Mouse (Mus musculus): ENCODE measurements around the gene Isl2. TPM values are rescaled to one million over a fixed set of nuclear protein-coding genes. Genes with fewer than 3 reads are reported as not detected.

Gene Isl2
- polyA plus RNA-seq, 1 experiment: not detected

- H3K4me3 ChIP-seq (replicated peaks; ENCODE audit: control insufficient read depth, low read depth, low read length): no peak overlapping the region
- WGBS: 50% methylated on average over 1 of the region's 1 CpGs
- H3K27ac ChIP-seq (ENCODE audit: control insufficient read depth, insufficient read depth, low read depth, low read length, poor library complexity): no peak overlapping the region
- TF ChIP-seq CTCF (IDR thresholded peaks at IDR 0.05; ENCODE audit: control insufficient read depth, insufficient read depth, low read length) (no peak), POLR2A (IDR thresholded peaks at IDR 0.05; ENCODE audit: borderline replicate concordance, control insufficient read depth, low read depth, low read length) (no peak)
- H3K4me1 ChIP-seq (ENCODE audit: control insufficient read depth, insufficient read depth, low read length): no peaks in the 10 kb centered on the region
Measured at GRCm38 (mm10) chr9:55560960-55561359, 22.5 kb downstream of the Isl2 start.

DNA sequence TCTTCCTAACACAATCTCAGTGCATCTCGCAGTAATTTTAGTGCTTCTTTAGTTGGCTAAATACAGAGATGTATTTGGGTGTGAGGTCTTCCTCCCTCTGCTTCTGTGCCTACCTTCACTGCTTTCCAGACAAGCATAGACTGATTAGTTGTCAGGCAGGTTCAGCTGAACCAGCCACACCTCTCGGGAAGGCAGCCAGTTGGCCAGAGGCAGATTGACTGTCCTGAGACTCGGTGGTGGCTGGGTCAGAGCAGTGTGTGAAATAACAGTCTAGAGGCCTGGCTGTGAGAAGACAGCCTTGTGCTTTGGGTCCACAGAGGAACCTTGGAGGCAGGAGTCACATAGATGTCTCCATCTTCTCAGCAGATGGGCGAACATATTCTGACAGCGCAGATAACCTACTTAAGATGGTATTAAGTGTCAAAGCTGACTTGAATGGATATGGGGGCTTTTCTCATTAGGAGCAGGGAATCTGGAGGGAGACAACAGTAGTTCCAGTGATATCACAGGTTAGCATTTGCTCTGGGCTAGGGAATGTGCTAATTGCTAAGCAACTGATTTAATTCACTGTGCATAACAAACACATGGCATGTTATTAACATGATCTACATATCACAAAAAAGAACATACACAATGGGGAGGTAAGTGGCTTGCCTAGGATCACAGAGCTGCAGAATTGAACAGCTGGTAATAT, 30.1 kb downstream of the Isl2 start:
- TF ChIP-seq CTCF (IDR thresholded peaks at IDR 0.05; ENCODE audit: control insufficient read depth, insufficient read depth, low read length) (no peak), POLR2A (IDR thresholded peaks at IDR 0.05; ENCODE audit: borderline replicate concordance, control insufficient read depth, low read depth, low read length) (no peak)
- no peak overlapping the region for H3K27ac ChIP-seq (ENCODE audit: control insufficient read depth, insufficient read depth, low read depth, low read length, poor library complexity)
- 85% methylated on average over 5 of the region's 5 CpGs for WGBS
- no peaks in the 10 kb centered on the region for H3K4me1 ChIP-seq (ENCODE audit: control insufficient read depth, insufficient read depth, low read length)
- no peak overlapping the region for H3K4me3 ChIP-seq (replicated peaks; ENCODE audit: control insufficient read depth, low read depth, low read length)

DNA sequence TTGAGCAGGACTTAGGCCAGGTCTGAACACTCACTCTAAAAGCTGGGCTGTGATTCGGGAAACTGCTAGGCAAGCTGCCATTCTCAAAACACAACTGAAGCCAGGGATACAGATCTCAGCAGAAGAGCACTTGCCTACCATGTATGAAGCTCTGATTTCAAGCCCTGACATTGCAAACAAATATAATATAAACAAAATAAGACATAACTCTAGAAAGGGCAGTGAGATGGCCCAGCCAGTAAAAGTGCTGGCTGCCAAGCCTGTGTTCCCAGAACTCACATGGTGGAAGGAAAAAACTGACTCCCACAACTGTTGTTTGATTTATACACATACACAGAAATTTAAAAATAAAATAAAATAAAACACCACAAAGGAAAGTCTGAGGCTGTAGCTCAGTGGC, 32.6 kb downstream of the Isl2 start:
- 76% methylated on average over 1 of the region's 1 CpGs for WGBS
- Histone ChIP-seq H3K4me3 (replicated peaks; ENCODE audit: control insufficient read depth, low read depth, low read length) (no peak overlapping the region), H3K27ac (ENCODE audit: control insufficient read depth, insufficient read depth, low read depth, low read length, poor library complexity) (no peak overlapping the region), H3K4me1 (ENCODE audit: control insufficient read depth, insufficient read depth, low read length) (no peaks in the 10 kb centered on the region)
- TF ChIP-seq CTCF (IDR thresholded peaks at IDR 0.05; ENCODE audit: control insufficient read depth, insufficient read depth, low read length) (no peak), POLR2A (IDR thresholded peaks at IDR 0.05; ENCODE audit: borderline replicate concordance, control insufficient read depth, low read depth, low read length) (no peak)

GRCm38 (mm10) chr9:55576571-55576970, 38.1 kb downstream of the Isl2 start:
- Histone ChIP-seq H3K4me1 (ENCODE audit: control insufficient read depth, insufficient read depth, low read length) (no peaks in the 10 kb centered on the region; the same call in 1 of the 2 replicates), H3K4me3 (replicated peaks; ENCODE audit: control insufficient read depth, low read depth, low read length) (no peak overlapping the region), H3K27ac (ENCODE audit: control insufficient read depth, insufficient read depth, low read depth, low read length, poor library complexity) (no peak overlapping the region)
- TF ChIP-seq CTCF (IDR thresholded peaks at IDR 0.05; ENCODE audit: control insufficient read depth, insufficient read depth, low read length): no peak
- TF ChIP-seq POLR2A (IDR thresholded peaks at IDR 0.05; ENCODE audit: borderline replicate concordance, control insufficient read depth, low read depth, low read length): no peak
- 73% methylated on average over 1 of the region's 1 CpGs for WGBS

- 80% methylated on average over 3 of the region's 3 CpGs for WGBS
- Histone ChIP-seq H3K4me3 (replicated peaks; ENCODE audit: control insufficient read depth, low read depth, low read length) (no peak overlapping the region), H3K4me1 (ENCODE audit: control insufficient read depth, insufficient read depth, low read length) (no peaks in the 10 kb centered on the region; the same call in 1 of the 2 replicates), H3K27ac (ENCODE audit: control insufficient read depth, insufficient read depth, low read depth, low read length, poor library complexity) (no peak overlapping the region)
- no peak for TF ChIP-seq POLR2A (IDR thresholded peaks at IDR 0.05; ENCODE audit: borderline replicate concordance, control insufficient read depth, low read depth, low read length)
- no peak for TF ChIP-seq CTCF (IDR thresholded peaks at IDR 0.05; ENCODE audit: control insufficient read depth, insufficient read depth, low read length)
Measured at GRCm38 (mm10) chr9:55581414-55581813, 42.9 kb downstream of the Isl2 start.

- TF ChIP-seq POLR2A (IDR thresholded peaks at IDR 0.05; ENCODE audit: borderline replicate concordance, control insufficient read depth, low read depth, low read length) (no peak), CTCF (IDR thresholded peaks at IDR 0.05; ENCODE audit: control insufficient read depth, insufficient read depth, low read length) (no peak)
- Histone ChIP-seq H3K4me1 (ENCODE audit: control insufficient read depth, insufficient read depth, low read length) (no peaks in the 10 kb centered on the region), H3K4me3 (replicated peaks; ENCODE audit: control insufficient read depth, low read depth, low read length) (no peak overlapping the region), H3K27ac (ENCODE audit: control insufficient read depth, insufficient read depth, low read depth, low read length, poor library complexity) (no peak overlapping the region)
- WGBS: 91% methylated on average over 6 of the region's 6 CpGs
Measured at GRCm38 (mm10) chr9:55586141-55586540, 47.7 kb downstream of the Isl2 start.

Other genes starting within 250 kb of the Isl2 start
- gene Nrg4, start 211.8 kb upstream of the Isl2 start, polyA plus RNA-seq (2011; ENCODE audit: insufficient read depth, insufficient read length, low replicate concordance, missing spikeins): 1.2 and 1.8 TPM in 2 replicates
- gene Tmem266, start 211.8 kb upstream of the Isl2 start, polyA plus RNA-seq (2011; ENCODE audit: insufficient read depth, insufficient read length, low replicate concordance, missing spikeins): not detected in 2 replicates
- gene Etfa, start 26.4 kb upstream of the Isl2 start, polyA plus RNA-seq (2011; ENCODE audit: insufficient read depth, insufficient read length, low replicate concordance, missing spikeins): 27.6 and 28.8 TPM in 2 replicates

All from bone marrow, adult 2 months (tissue).